Mouse (Mus musculus): ENCODE results near the gene Ddx60. TPM values are rescaled to one million over a fixed set of nuclear protein-coding genes. Genes with fewer than 3 reads are reported as not detected.
A peak's percentile ranks its signal among the peaks of the same experiment; 100 is the strongest.

The Ddx60 gene
- 0.61 and 0.65 TPM in 2 replicates for polyA plus RNA-seq (2016; fragmentation: Nextera tagmentation; extraction: Ambion mirVana)

GRCm38 (mm10) chr8:61927777-61928494, at the start of gene Ddx60:
Gene Ddx60, plus strand, starts transcription at chr8:61928087.
- no peak within 1 kb of the TSS for H3K27ac ChIP-seq
- peak within 1 kb of the TSS; percentile 40 for H3K4me3 ChIP-seq
- peaks cover 7% of the 10 kb centered on the region for H3K4me1 ChIP-seq
- H3K9me3 ChIP-seq (replicated peaks): no peaks in the 10 kb centered on the region
- peak within 1 kb of the TSS; percentile 43; the same call in 1 of the 2 replicates for H3K9ac ChIP-seq
- 15% methylated on average over 22 of the region's 22 CpGs for WGBS
- ATAC-seq (ENCODE audit: low FRiP score): peak; percentile 60; the same call in 1 of the 2 replicates
- peak within 1 kb of the TSS; percentile 73 for H3K4me2 ChIP-seq (replicated peaks)
- no peaks in the 10 kb centered on the region for H3K27me3 ChIP-seq
- H3K36me3 ChIP-seq: no peaks in the 10 kb centered on the region

- WGBS: 56% methylated on average over 2 of the region's 2 CpGs
- H3K27me3 ChIP-seq: no peaks in the 10 kb centered on the region
- no peaks in the 10 kb centered on the region for H3K36me3 ChIP-seq
- H3K4me3 ChIP-seq: no peak overlapping the region
- no peaks in the 10 kb centered on the region for H3K9me3 ChIP-seq (replicated peaks)
- H3K4me2 ChIP-seq (replicated peaks): no peak overlapping the region
- no peak; the same call in 1 of the 2 replicates for ATAC-seq (ENCODE audit: low FRiP score)
- no peaks in the 10 kb centered on the region for H3K4me1 ChIP-seq
- H3K27ac ChIP-seq: no peak overlapping the region
- no peak overlapping the region for H3K9ac ChIP-seq
These were observed 33.8 kb upstream of the Ddx60 start for GRCm38 (mm10) chr8:61894062-61894461.

DNA sequence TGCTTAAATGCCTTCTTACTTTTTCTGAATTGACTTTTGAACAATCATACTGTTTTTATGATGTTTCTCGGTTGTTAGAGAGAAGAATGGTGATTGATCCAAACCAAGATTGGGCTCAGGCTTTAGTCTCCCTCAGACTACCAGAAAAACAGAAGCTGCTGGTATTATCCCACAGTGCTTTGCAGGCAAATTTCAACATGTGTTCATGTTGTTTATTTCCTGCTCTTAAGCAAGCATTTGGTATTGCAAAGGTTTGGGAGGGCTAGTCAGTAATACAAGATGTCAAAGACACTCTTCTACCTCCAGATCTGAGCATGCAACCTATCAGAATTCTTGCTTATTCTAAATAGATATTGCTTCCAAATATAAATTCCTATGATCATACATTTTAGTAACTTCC, 31.1 kb upstream of the Ddx60 start:
- no peak for ATAC-seq (ENCODE audit: low FRiP score)
- no peaks in the 10 kb centered on the region for H3K36me3 ChIP-seq
- 94% methylated on average over 1 of the region's 1 CpGs for WGBS

DNA sequence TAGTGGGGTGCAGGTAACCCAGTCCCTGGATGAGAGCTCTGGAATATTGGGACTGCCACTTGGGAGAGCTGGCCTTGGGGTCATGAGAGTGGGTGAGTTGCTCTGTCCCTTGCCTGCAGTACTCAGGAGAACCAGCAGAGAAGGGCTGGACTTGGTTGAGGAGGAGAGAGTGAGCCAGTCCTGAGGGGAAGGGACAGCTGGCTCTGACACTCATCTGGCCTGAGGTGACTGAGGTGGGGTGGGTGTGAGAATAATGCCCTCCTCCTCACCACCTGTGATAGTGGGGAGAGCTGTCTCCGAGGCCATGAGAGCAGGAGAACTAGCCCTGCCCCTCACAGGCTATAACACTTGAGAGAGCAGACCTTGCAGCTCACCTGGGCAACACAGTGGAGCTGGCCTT, 30.5 kb upstream of the Ddx60 start:
- Histone ChIP-seq H3K36me3 (no peaks in the 10 kb centered on the region), H3K9ac (no peak overlapping the region), H3K4me2 (replicated peaks) (no peak overlapping the region), H3K27me3 (no peaks in the 10 kb centered on the region), H3K4me1 (0 out of 2 replicates have a peak, but pooled peaks cover 3% of the 10 kb centered on the region), H3K4me3 (no peak overlapping the region), H3K27ac (no peak overlapping the region), H3K9me3 (replicated peaks) (no peaks in the 10 kb centered on the region)
- ATAC-seq (ENCODE audit: low FRiP score): no peak
- 88% methylated on average over 1 of the region's 1 CpGs for WGBS

More for the DNA sequence above, 31.1 kb upstream of the Ddx60 start:
- H3K27ac ChIP-seq: no peak overlapping the region
- no peak overlapping the region for H3K4me3 ChIP-seq
- H3K27me3 ChIP-seq: no peaks in the 10 kb centered on the region
- no peak overlapping the region for H3K4me2 ChIP-seq (replicated peaks)
- no peaks in the 10 kb centered on the region for H3K9me3 ChIP-seq (replicated peaks)
- no peak overlapping the region for H3K9ac ChIP-seq
- 0 out of 2 replicates have a peak, but pooled peaks cover 3% of the 10 kb centered on the region for H3K4me1 ChIP-seq

- Histone ChIP-seq H3K4me2 (replicated peaks) (no peak overlapping the region), H3K27ac (no peak overlapping the region), H3K9me3 (replicated peaks) (no peaks in the 10 kb centered on the region), H3K36me3 (no peaks in the 10 kb centered on the region), H3K4me3 (no peak overlapping the region), H3K9ac (no peak overlapping the region), H3K27me3 (no peaks in the 10 kb centered on the region), H3K4me1 (0 out of 2 replicates have a peak, but pooled peaks cover 3% of the 10 kb centered on the region)
- WGBS: 33% methylated on average over 6 of the region's 6 CpGs
- ATAC-seq (ENCODE audit: low FRiP score): no peak
These were observed 26.7 kb upstream of the Ddx60 start for GRCm38 (mm10) chr8:61901028-61901717.

DNA sequence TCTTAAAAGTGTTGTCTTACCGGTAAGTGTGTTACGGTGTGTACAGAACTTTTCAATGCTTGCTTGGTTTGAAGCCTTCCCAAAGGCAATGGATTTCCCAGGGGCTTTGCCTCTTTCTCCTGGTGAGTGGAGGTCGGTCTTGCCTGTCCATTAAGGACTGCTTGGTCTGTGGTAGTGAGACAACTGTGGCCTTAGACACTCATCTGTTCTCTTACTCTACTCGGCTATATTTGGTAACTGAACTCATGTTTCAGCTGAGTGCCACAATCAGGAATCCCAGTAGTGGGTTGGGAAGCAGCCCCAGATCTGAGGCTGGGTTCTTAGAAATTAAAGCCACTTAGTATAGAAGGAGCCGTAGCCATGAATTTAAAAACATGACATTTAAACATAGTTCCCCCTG, 25.4 kb upstream of the Ddx60 start, which contains the start of gene Palld:
Palld (minus strand) TSS at position 170 of the 400 bp plus-strand sequence.
- no peak for ATAC-seq (ENCODE audit: low FRiP score)
- Histone ChIP-seq H3K9ac (no peak within 1 kb of the TSS), H3K27ac (no peak within 1 kb of the TSS), H3K4me1 (0 out of 2 replicates have a peak, but pooled peaks cover 3% of the 10 kb centered on the region), H3K27me3 (no peaks in the 10 kb centered on the region), H3K4me2 (replicated peaks) (no peak within 1 kb of the TSS), H3K36me3 (no peaks in the 10 kb centered on the region), H3K4me3 (no peak within 1 kb of the TSS), H3K9me3 (replicated peaks) (no peaks in the 10 kb centered on the region)
- 86% methylated on average over 5 of the region's 5 CpGs for WGBS

GRCm38 (mm10) chr8:61908303-61909215, 19.3 kb upstream of the Ddx60 start:
- H3K36me3 ChIP-seq: no peaks in the 10 kb centered on the region
- no peaks in the 10 kb centered on the region for H3K4me1 ChIP-seq
- no peaks in the 10 kb centered on the region for H3K9me3 ChIP-seq (replicated peaks)
- no peak overlapping the region for H3K4me3 ChIP-seq
- no peak overlapping the region for H3K27ac ChIP-seq
- no peak overlapping the region for H3K9ac ChIP-seq
- 81% methylated on average over 13 of the region's 13 CpGs for WGBS
- no peaks in the 10 kb centered on the region for H3K27me3 ChIP-seq
- ATAC-seq (ENCODE audit: low FRiP score): no peak
- H3K4me2 ChIP-seq (replicated peaks): no peak overlapping the region

DNA sequence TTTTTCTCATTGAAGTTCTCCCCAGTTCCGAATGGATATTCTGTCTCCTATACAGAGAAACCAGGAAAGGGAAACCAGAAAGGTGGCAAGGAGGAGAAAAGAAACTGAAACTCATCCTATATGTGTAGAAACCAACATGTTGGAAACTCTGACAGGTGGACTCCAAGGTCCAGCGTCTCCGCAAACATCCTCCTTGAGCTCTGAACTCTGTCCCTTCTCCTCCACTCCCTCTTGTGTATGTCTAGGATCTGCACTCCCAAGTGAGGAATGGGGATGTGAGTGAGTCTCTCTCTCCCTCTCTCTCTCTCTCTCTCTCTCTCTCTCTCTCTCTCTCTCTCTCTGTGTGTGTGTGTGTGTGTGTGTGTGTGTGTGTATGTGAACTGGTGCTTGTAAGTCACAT, 18.6 kb upstream of the Ddx60 start:
- no peaks in the 10 kb centered on the region for H3K4me1 ChIP-seq
- no peak overlapping the region for H3K27ac ChIP-seq
- WGBS: 84% methylated on average over 3 of the region's 3 CpGs
- no peak overlapping the region for H3K4me2 ChIP-seq (replicated peaks)
- no peak for ATAC-seq (ENCODE audit: low FRiP score)
- H3K4me3 ChIP-seq: no peak overlapping the region
- no peaks in the 10 kb centered on the region for H3K9me3 ChIP-seq (replicated peaks)
- H3K36me3 ChIP-seq: no peaks in the 10 kb centered on the region
- no peaks in the 10 kb centered on the region for H3K27me3 ChIP-seq
- H3K9ac ChIP-seq: no peak overlapping the region

- no peaks in the 10 kb centered on the region for H3K27me3 ChIP-seq
- 97% methylated on average over 5 of the region's 5 CpGs for WGBS
- H3K4me2 ChIP-seq (replicated peaks): no peak overlapping the region
- H3K9ac ChIP-seq: no peak overlapping the region
- no peaks in the 10 kb centered on the region for H3K9me3 ChIP-seq (replicated peaks)
- no peak for ATAC-seq (ENCODE audit: low FRiP score)
- no peaks in the 10 kb centered on the region for H3K4me1 ChIP-seq
- H3K4me3 ChIP-seq: no peak overlapping the region
- no peak overlapping the region for H3K27ac ChIP-seq
- no peaks in the 10 kb centered on the region for H3K36me3 ChIP-seq
These were observed 15.1 kb upstream of the Ddx60 start for GRCm38 (mm10) chr8:61912817-61913216.

DNA sequence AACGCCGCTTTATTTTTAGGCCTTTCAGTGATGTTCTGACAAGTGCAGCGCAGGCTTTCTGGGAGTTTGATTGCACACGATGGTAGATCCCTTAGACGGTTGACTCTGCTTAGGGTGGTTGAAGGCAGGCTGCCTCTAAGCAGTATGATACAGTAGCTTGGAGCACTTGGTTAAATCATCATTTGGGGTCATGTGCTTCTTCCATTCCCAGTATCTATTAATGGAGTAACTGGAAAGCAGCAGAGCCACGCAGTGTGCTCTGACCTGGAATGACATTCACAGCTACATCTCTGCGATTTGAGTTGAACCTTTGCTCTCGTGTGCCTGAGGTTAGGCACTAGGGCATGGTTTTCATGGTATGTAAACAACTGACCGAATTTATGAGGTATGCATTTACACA, 13.9 kb upstream of the Ddx60 start:
- Histone ChIP-seq H3K9me3 (replicated peaks) (no peaks in the 10 kb centered on the region), H3K4me3 (no peak overlapping the region), H3K27me3 (no peaks in the 10 kb centered on the region), H3K9ac (no peak overlapping the region), H3K4me1 (no peaks in the 10 kb centered on the region), H3K4me2 (replicated peaks) (no peak overlapping the region), H3K27ac (no peak overlapping the region), H3K36me3 (no peaks in the 10 kb centered on the region)
- WGBS: 85% methylated on average over 9 of the region's 9 CpGs
- ATAC-seq (ENCODE audit: low FRiP score): no peak

DNA sequence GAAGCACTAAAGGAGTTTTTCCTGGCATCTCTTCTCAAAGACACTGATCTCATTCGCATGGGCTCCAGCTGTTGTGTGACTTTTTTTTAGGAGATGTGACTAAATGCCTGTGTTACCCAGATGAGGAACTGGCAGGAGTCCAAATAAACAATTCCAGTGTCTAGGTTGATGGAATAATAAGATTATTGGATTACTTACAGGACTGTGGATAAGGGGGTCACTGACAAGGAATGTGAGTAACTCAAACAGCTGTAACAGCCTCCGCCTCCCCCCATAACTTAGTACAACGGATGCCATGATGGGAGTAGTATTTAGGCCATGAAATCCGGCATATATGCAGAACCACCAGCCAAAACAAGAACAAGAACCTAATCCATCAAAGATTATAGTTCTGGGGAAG, 10.6 kb upstream of the Ddx60 start:
- H3K4me1 ChIP-seq: no peaks in the 10 kb centered on the region
- H3K9me3 ChIP-seq (replicated peaks): no peaks in the 10 kb centered on the region
- no peak overlapping the region for H3K4me3 ChIP-seq
- WGBS: 93% methylated on average over 4 of the region's 4 CpGs
- H3K27me3 ChIP-seq: no peaks in the 10 kb centered on the region
- H3K9ac ChIP-seq: no peak overlapping the region
- ATAC-seq (ENCODE audit: low FRiP score): no peak
- no peak overlapping the region for H3K27ac ChIP-seq
- H3K4me2 ChIP-seq (replicated peaks): no peak overlapping the region
- no peaks in the 10 kb centered on the region for H3K36me3 ChIP-seq

Data from hindbrain, embryonic 12.5 days (tissue).